Mouse (Mus musculus) MEL (cell line): ENCODE results near the gene Spata32.

Experiments
- CHD2 ChIP-seq: IDR thresholded peaks from 2 replicates; pipeline ENCODE4 v1.6.1; 2011; ENCODE audit warnings: low read length, improper control_type of control experiment
- CTCF ChIP-seq, 3 experiments: IDR thresholded peaks in 2 of 3; conservative IDR thresholded peaks in 1 of 3; 2 replicates each; pipeline ENCODE4 v1.5.1; 2011 to 2012; ENCODE audit warnings: low read length in 3 of 3, low read depth in 2 of 3, mild to moderate bottlenecking in 2 of 3, improper control_type of control experiment in 1 of 3, inconsistent platforms in 1 of 3, mixed read lengths in 1 of 3, moderate library complexity in 1 of 3; ENCODE audit not compliant: control insufficient read depth in 1 of 3, insufficient read depth in 1 of 3, poor library complexity in 1 of 3, severe bottlenecking in 1 of 3
- ELF1 ChIP-seq: IDR thresholded peaks from 2 replicates; pipeline ENCODE4 v1.6.1; 2014; ENCODE audit warnings: low read depth, mild to moderate bottlenecking, inconsistent platforms, low read length, improper control_type of control experiment, moderate library complexity
- EP300 ChIP-seq, 2 experiments: IDR thresholded peaks; 2 replicates each; pipeline ENCODE4 v1.6.1; 2011; ENCODE audit warnings: improper control_type of control experiment in 2 of 2, low read length in 2 of 2, low read depth in 1 of 2, mild to moderate bottlenecking in 1 of 2
- GATA1 ChIP-seq: IDR thresholded peaks from 2 replicates; pipeline ENCODE4 v1.6.1; 2011; ENCODE audit warnings: low read depth, low read length, improper control_type of control experiment
- MAFK ChIP-seq: IDR thresholded peaks from 2 replicates; pipeline ENCODE4 v1.6.1; 2011; ENCODE audit warnings: low read depth, mild to moderate bottlenecking, low read length, improper control_type of control experiment, borderline replicate concordance
- MAX ChIP-seq: IDR thresholded peaks from 2 replicates; pipeline ENCODE4 v1.6.1; 2011; ENCODE audit warnings: low read length, improper control_type of control experiment
- MXI1 ChIP-seq: IDR thresholded peaks from 2 replicates; pipeline ENCODE4 v1.6.1; 2011; ENCODE audit warnings: mild to moderate bottlenecking, low read depth, low read length, improper control_type of control experiment
- MYC ChIP-seq: IDR thresholded peaks from 2 replicates; pipeline ENCODE4 v1.6.1; 2011; ENCODE audit warnings: low read depth, mild to moderate bottlenecking, low read length, improper control_type of control experiment, moderate library complexity
- POLR2A ChIP-seq, 2 experiments: IDR thresholded peaks; 2 replicates each; pipeline ENCODE4 v1.6.1; 2011 to 2012; ENCODE audit warnings: low read length in 2 of 2, mild to moderate bottlenecking in 2 of 2, control low read depth in 1 of 2, improper control_type of control experiment in 1 of 2, low read depth in 1 of 2, moderate library complexity in 1 of 2; ENCODE audit not compliant: control insufficient read depth in 1 of 2, insufficient read depth in 1 of 2, poor library complexity in 1 of 2
- POLR2AphosphoS2 ChIP-seq: IDR thresholded peaks from 2 replicates; pipeline ENCODE4 v1.6.1; 2011; ENCODE audit warnings: low read length, improper control_type of control experiment
- SIN3A ChIP-seq: IDR thresholded peaks from 2 replicates; pipeline ENCODE4 v1.6.1; 2012; ENCODE audit warnings: low read length, improper control_type of control experiment, inconsistent platforms
- TCF12 ChIP-seq: IDR thresholded peaks from 2 replicates; pipeline ENCODE4 v1.6.1; 2014; ENCODE audit warnings: low read depth, mild to moderate bottlenecking, inconsistent platforms, low read length, improper control_type of control experiment, moderate library complexity
- ZC3H11A ChIP-seq: IDR thresholded peaks from 2 replicates; pipeline ENCODE4 v1.6.1; 2012; ENCODE audit warnings: low read depth, mild to moderate bottlenecking, inconsistent platforms, low read length, improper control_type of control experiment

GRCm38 (mm10) chr11:103208458-103208857, 9.8 kb downstream of the Spata32 start, which contains the start of gene 1700023F06Rik:
- TF ChIP-seq ELF1 (no peak), CTCF (IDR thresholded peaks at IDR 0.05 in 2 of 3, conservative IDR thresholded peaks at IDR 0.05 in 1 of 3; ENCODE audit: control insufficient read depth in 1 of 3, insufficient read depth in 1 of 3, low read depth in 2 of 3, low read length in 3 of 3, poor library complexity in 1 of 3, severe bottlenecking in 1 of 3) (no peak), ZC3H11A (no peak), MYC (no peak), POLR2A (IDR thresholded peaks at IDR 0.05; ENCODE audit: control insufficient read depth in 1 of 2, insufficient read depth in 1 of 2, low read depth in 1 of 2, low read length in 2 of 2, poor library complexity in 1 of 2) (no peak), EP300 (IDR thresholded peaks at IDR 0.05; ENCODE audit: low read depth in 1 of 2, low read length in 2 of 2) (no peak), SIN3A (no peak), POLR2AphosphoS2 (no peak), MXI1 (no peak), MAX (no peak), MAFK (no peak), GATA1 (no peak), TCF12 (no peak), CHD2 (no peak)
